ENCODE assay signal across 17 mouse cellular contexts in the genomic region with DNA sequence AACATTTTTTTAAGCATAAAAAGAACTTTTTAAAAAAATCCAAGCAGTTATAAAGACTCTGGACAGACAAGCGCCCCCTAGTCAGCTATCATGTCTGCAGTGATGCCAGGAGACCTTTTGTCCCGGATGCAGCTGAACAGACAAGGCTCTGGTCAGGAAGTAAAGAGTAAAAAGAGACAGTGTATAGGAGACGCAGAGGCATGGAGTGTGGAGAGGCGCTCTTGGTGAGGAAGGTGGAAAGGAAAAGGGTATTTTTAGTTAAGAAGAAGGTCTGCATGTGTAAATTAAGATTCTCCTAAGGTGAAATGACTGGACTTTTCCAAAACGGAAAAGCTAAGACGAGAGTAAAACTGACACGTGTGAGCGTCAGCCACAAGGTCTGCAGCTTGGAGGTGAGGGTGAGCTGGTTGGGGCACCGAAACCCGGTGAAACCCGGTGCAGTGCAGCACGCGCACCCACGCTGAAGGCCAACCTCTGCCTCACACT. TPM values are rescaled to one million over a fixed set of nuclear protein-coding genes. Genes with fewer than 3 reads are reported as not detected.
DNase-seq lines count a peak whose midpoint lies in the region; ATAC-seq and TF ChIP-seq lines count a peak whose summit lies in the region.
"Had no signal": no experiment of that assay in that cellular context is flagged by ENCODE, and none has a peak within 500 bp of the region (broad histone marks: within the 10 kb centered on the region; RNA-seq: fewer than 3 reads in every experiment).

No protein-coding gene starts in this region.

- 83% methylated on average over 14 of the region's 14 CpGs for whole genome bisulfite sequencing in intestine, embryonic 16.5 days
- 78% methylated on average over 14 of the region's 14 CpGs for WGBS in intestine, embryonic 15.5 days

- H3K27ac ChIP-seq in intestine, embryonic 16.5 days (ENCODE audit: low read length), result 0 out of 2 replicates have a peak overlapping the region, but pooled peaks have one; percentile 19
- H3K27ac ChIP-seq in intestine, embryonic 15.5 days, result no peak overlapping the region
- H3K27ac ChIP-seq: midbrain, embryonic 13.5 days had no signal

- H3K4me3 ChIP-seq in intestine, embryonic 16.5 days (ENCODE audit: low read length), result no peak overlapping the region
- H3K4me3 ChIP-seq in intestine, embryonic 15.5 days (replicated peaks), result no peak overlapping the region
- peak overlapping the region; percentile 42 for H3K4me3 ChIP-seq in megakaryocyte, embryonic 14.5 days (replicated peaks)
- no peak overlapping the region for H3K4me3 ChIP-seq in E14TG2a.4 (replicated peaks; ENCODE audit: low read length)
- H3K4me3 ChIP-seq: erythroblast, embryonic 14.5 days; midbrain, embryonic 13.5 days had no signal

- no peak for ATAC-seq in intestine, embryonic 16.5 days
- no peak for ATAC-seq in intestine, embryonic 15.5 days
- no peak for ATAC-seq in megakaryocyte, adult 5-6 weeks (ENCODE audit: poor library complexity, severe bottlenecking)
- ATAC-seq: midbrain, embryonic 13.5 days had no signal

- H3K36me3 ChIP-seq in intestine, embryonic 16.5 days (ENCODE audit: control insufficient read depth, insufficient read depth, low read length), result peaks cover 5% of the 10 kb centered on the region; the same call in 1 of the 2 replicates
- H3K36me3 ChIP-seq in intestine, embryonic 15.5 days, result peaks cover 22% of the 10 kb centered on the region
- H3K36me3 ChIP-seq in megakaryocyte, embryonic 14.5 days (replicated peaks; ENCODE audit: low read length), result peaks cover 82% of the 10 kb centered on the region
- H3K36me3 ChIP-seq in E14TG2a.4 (ENCODE audit: insufficient read depth, low read length), result peaks cover 73% of the 10 kb centered on the region

- no peaks in the 10 kb centered on the region for H3K27me3 ChIP-seq in intestine, embryonic 16.5 days (replicated peaks; ENCODE audit: control insufficient read depth, insufficient read depth, low read length)
- H3K27me3 ChIP-seq in intestine, embryonic 15.5 days (replicated peaks), result no peaks in the 10 kb centered on the region
- no peaks in the 10 kb centered on the region for H3K27me3 ChIP-seq in megakaryocyte, embryonic 14.5 days (replicated peaks)
- H3K27me3 ChIP-seq in E14TG2a.4 (ENCODE audit: insufficient read depth, low read length), result no peaks in the 10 kb centered on the region
- H3K27me3 ChIP-seq: midbrain, embryonic 13.5 days had no signal

- 0 out of 2 replicates have a peak, but pooled peaks have one; percentile 10 for TF ChIP-seq CTCF in E14TG2a.4 (conservative IDR thresholded peaks at IDR 0.05; ENCODE audit: low read length)

- DNase-seq in naive thymus-derived CD4-positive, alpha-beta T cell, adult 2 months (ENCODE audit: low read depth), result peak; percentile 54
- DNase-seq in right cerebral cortex, postnatal 25 days, result no peak
- DNase-seq: cerebellum, adult 8-10 months; gastrocnemius, postnatal 25 days; liver; lung, postnatal 10 days; retina, postnatal 1 day had no signal

- H3K4me2 ChIP-seq in intestine, embryonic 16.5 days (ENCODE audit: low read depth, low read length), result no peak overlapping the region
- H3K4me2 ChIP-seq in intestine, embryonic 15.5 days (replicated peaks), result no peak overlapping the region
- H3K4me2 ChIP-seq: midbrain, embryonic 13.5 days had no signal

- no peak overlapping the region for H3K9ac ChIP-seq in intestine, embryonic 16.5 days (ENCODE audit: low read depth, low read length)
- no peak overlapping the region for H3K9ac ChIP-seq in intestine, embryonic 15.5 days

- peaks cover 3% of the 10 kb centered on the region; the same call in 1 of the 2 replicates for H3K4me1 ChIP-seq in intestine, embryonic 16.5 days (ENCODE audit: control insufficient read depth, insufficient read depth, low read length)
- H3K4me1 ChIP-seq in intestine, embryonic 15.5 days (replicated peaks), result 0 out of 2 replicates have a peak, but pooled peaks cover 5% of the 10 kb centered on the region
- peaks cover 88% of the 10 kb centered on the region for H3K4me1 ChIP-seq in megakaryocyte, embryonic 14.5 days
- H3K4me1 ChIP-seq in E14TG2a.4 (replicated peaks; ENCODE audit: low read depth, low read length), result peaks cover 14% of the 10 kb centered on the region

- H3K9me3 ChIP-seq in intestine, embryonic 16.5 days (ENCODE audit: control insufficient read depth, low read length), result no peaks in the 10 kb centered on the region
- H3K9me3 ChIP-seq in intestine, embryonic 15.5 days, result no peaks in the 10 kb centered on the region
- no peaks in the 10 kb centered on the region for H3K9me3 ChIP-seq in megakaryocyte, embryonic 14.5 days
- no peaks in the 10 kb centered on the region for H3K9me3 ChIP-seq in E14TG2a.4 (ENCODE audit: low read length)
- H3K9me3 ChIP-seq: G1E; midbrain, embryonic 13.5 days had no signal

RNA-seq across cellular contexts. Expression of gene Gm16181, which starts 6.0 kb away (rescaled TPM):
- 0.29 and 0.46 TPM in 2 replicates for polyA plus RNA-seq in intestine, embryonic 16.5 days (2015; fragmentation: Nextera tagmentation; extraction: Ambion mirVana)
- 0.59 and 0.81 TPM in 2 replicates for polyA plus RNA-seq in intestine, embryonic 15.5 days (2015; fragmentation: Nextera tagmentation; extraction: Ambion mirVana)
- not detected in 2 replicates for polyA plus RNA-seq in megakaryocyte, embryonic 14.5 days (2012; ENCODE audit: insufficient read depth, low replicate concordance)
- total RNA-seq in megakaryocyte, adult 5-6 weeks (2015), result 0.76 and 2.5 TPM in 2 replicates
- total RNA-seq in megakaryocyte, adult 5-6 weeks (2017), result 0.88 and 4.0 TPM in 2 replicates
- total RNA-seq: left cerebral cortex, adult 8-10 months had no signal
- polyA plus RNA-seq: erythroblast, embryonic 14.5 days; G1E had no signal

RNA-seq across cellular contexts. Expression of gene Atp6v1g2, which starts 6.9 kb away (rescaled TPM):
- polyA plus RNA-seq in intestine, embryonic 16.5 days (2015; fragmentation: Nextera tagmentation; extraction: Ambion mirVana), result 4.7 and 4.8 TPM in 2 replicates
- polyA plus RNA-seq in intestine, embryonic 15.5 days (2015; fragmentation: Nextera tagmentation; extraction: Ambion mirVana), result 4.1 and 4.3 TPM in 2 replicates
- polyA plus RNA-seq in megakaryocyte, embryonic 14.5 days (2012; ENCODE audit: insufficient read depth, low replicate concordance), result 0.86 TPM in 1 of 2 replicates, not detected in the other
- total RNA-seq in megakaryocyte, adult 5-6 weeks (2015), result 6.2 and 6.9 TPM in 2 replicates
- 3.0 and 3.6 TPM in 2 replicates for total RNA-seq in megakaryocyte, adult 5-6 weeks (2017)

RNA-seq across cellular contexts. Expression of gene Nfkbil1, which starts 9.0 kb away (rescaled TPM):
- polyA plus RNA-seq in intestine, embryonic 16.5 days (2015; fragmentation: Nextera tagmentation; extraction: Ambion mirVana), result 8.9 and 9.2 TPM in 2 replicates
- 9.9 and 11.0 TPM in 2 replicates for polyA plus RNA-seq in intestine, embryonic 15.5 days (2015; fragmentation: Nextera tagmentation; extraction: Ambion mirVana)
- 31.8 and 57.1 TPM in 2 replicates for polyA plus RNA-seq in megakaryocyte, embryonic 14.5 days (2012; ENCODE audit: insufficient read depth, low replicate concordance)
- total RNA-seq in megakaryocyte, adult 5-6 weeks (2015), result 2.2 and 4.5 TPM in 2 replicates
- total RNA-seq in megakaryocyte, adult 5-6 weeks (2017), result 10.2 and 13.3 TPM in 2 replicates

RNA-seq across cellular contexts. Expression of gene Ddx39b, which starts 14.9 kb away (rescaled TPM):
- polyA plus RNA-seq in intestine, embryonic 16.5 days (2015; fragmentation: Nextera tagmentation; extraction: Ambion mirVana), result 325 and 376 TPM in 2 replicates
- 382 and 388 TPM in 2 replicates for polyA plus RNA-seq in intestine, embryonic 15.5 days (2015; fragmentation: Nextera tagmentation; extraction: Ambion mirVana)
- 83.5 and 158 TPM in 2 replicates for polyA plus RNA-seq in megakaryocyte, embryonic 14.5 days (2012; ENCODE audit: insufficient read depth, low replicate concordance)
- total RNA-seq in megakaryocyte, adult 5-6 weeks (2015), result 166 TPM in 2 replicates
- total RNA-seq in megakaryocyte, adult 5-6 weeks (2017), result 115 and 125 TPM in 2 replicates

RNA-seq across cellular contexts. Expression of gene Lta, which starts 21.5 kb away (rescaled TPM):
- polyA plus RNA-seq in intestine, embryonic 16.5 days (2015; fragmentation: Nextera tagmentation; extraction: Ambion mirVana), result 0.99 and 1.2 TPM in 2 replicates
- polyA plus RNA-seq in intestine, embryonic 15.5 days (2015; fragmentation: Nextera tagmentation; extraction: Ambion mirVana), result 1.1 TPM in 2 replicates
- polyA plus RNA-seq in megakaryocyte, embryonic 14.5 days (2012; ENCODE audit: insufficient read depth, low replicate concordance), result 0.85 TPM in 1 of 2 replicates, not detected in the other
- 0.11 TPM in 1 of 2 replicates, not detected in the other for total RNA-seq in megakaryocyte, adult 5-6 weeks (2015)
- total RNA-seq in megakaryocyte, adult 5-6 weeks (2017), result 0.24 TPM in 1 of 2 replicates, not detected in the other
- total RNA-seq: G1E had no signal
- polyA plus RNA-seq: G1E; hindbrain, embryonic 11.5 days had no signal
